Mouse (Mus musculus) erythroid progenitor cell, adult 5-6 weeks (primary cell): ENCODE results near the gene Klf11. TPM values are rescaled to one million over a fixed set of nuclear protein-coding genes. Genes with fewer than 3 reads are reported as not detected.
"Not testable (repeated sequence)": the region's sequence is repeated elsewhere in the genome, so short reads cannot be mapped to it uniquely, and the experiment has no call there.

Source experiments
- ATAC-seq: replicated peaks from 2 replicates; pipeline ENCODE4 v1.8.0; 2016; ENCODE audit warnings: moderate number of reproducible peaks, mild to moderate bottlenecking, moderate TSS enrichment, inconsistent platforms; ENCODE audit not compliant: poor library complexity, low FRiP score, severe bottlenecking
- total RNA-seq, 2 experiments: library from RNA; stranded (forward) in 1 of 2; stranded (reverse) in 1 of 2; fragments of 150-400 nt in 1 of 2; fragments of 186-747, 209-891 nt in 1 of 2; gene quantifications; 2 replicates each; pipeline versions ENCODE4 v1.2.3 to v1.2.4; 2015 to 2017; ENCODE audit warnings: low replicate concordance in 2 of 2

Klf11 gene
- total RNA-seq, 2 experiments from 2014 or later = 30.6 to 46.6 TPM

- ATAC-seq = peak; percentile 57; the same call in 1 of the 2 replicates
These were observed 46.6 kb downstream of the Klf11 start for GRCm38 (mm10) chr12:24697484-24698204.

DNA sequence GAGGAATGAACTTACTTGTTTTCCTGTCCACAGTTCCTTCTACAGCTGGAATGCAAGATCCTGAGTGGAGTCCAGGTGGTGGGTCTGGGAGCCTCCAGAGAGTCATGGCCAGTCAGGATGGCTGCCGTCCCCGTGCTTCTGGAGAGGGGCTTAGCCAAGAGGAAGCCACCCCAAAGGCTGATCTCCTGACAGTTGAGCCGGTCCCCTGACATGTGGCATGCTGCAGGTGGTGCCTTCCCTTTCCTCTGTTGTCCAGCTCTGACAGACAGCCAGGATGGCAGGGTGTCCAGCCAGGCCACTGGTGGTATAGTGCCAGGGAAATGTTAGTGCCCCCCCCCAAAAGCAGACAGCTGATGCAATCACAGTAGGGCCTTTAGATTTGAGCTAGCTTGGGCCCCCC lies 47.4 kb downstream of the Klf11 start:
- ATAC-seq = no peak

GRCm38 (mm10) chr12:24699578-24699977 lies 48.5 kb downstream of the Klf11 start:
- ATAC-seq = no peak

GRCm38 (mm10) chr12:24701621-24702020 lies 50.5 kb downstream of the Klf11 start:
- ATAC-seq = not testable (repeated sequence)

DNA sequence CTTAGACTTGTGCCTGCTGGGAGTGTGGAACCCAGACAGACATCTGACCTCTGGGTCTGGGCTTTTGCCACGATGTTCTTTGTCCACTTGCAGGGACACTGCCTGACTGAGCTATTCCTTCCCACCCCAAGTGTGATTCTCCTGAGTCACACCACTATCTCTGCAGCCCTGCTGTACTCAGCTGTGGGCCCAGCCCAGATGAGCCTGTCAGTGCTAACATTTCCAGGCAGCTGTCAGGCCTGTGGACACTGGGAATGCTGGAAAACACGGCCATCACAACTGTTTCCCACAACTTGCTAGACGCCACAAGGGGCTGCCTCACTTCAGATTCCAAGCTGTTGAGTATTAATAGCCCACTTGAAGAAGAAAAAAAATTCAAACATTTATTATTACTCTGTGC lies 51.9 kb downstream of the Klf11 start:
- ATAC-seq = peak; percentile 63

DNA sequence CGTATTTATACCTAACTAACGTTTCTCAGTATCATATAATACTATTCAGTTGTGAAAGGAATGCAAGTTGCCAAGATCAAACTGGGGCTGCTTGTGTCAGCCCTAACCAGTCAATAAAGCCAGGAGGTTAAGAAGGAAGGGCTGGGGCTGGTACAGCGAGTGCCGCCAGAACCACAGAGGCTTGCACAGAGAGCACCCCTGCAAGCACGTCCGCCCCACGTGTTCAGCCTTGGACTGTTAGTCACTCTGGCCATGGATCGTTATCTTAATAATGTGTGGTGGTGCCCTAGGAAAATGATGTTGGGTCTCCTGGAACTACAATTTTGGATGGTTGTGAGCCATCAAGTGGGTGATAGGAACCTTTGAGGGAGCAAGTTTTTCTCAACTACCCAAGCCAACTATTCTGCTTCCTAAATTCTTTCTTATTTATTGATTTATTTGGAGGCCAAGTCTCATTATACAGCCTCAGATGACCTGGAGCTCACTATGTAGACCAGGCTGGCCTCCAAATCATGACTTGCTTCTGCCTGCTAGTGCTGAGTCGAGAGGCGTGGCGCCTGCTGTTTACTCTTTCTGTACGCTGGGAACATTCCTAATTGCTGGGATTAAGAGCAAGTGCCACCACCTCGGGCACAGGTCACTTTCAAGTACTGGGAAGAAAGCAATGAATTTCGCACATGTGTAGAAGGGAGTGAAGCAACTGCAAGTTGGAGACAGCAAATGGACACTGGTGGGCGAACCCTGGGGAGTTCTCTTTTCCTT lies 54.6 kb downstream of the Klf11 start:
- ATAC-seq = peak; percentile 37

DNA sequence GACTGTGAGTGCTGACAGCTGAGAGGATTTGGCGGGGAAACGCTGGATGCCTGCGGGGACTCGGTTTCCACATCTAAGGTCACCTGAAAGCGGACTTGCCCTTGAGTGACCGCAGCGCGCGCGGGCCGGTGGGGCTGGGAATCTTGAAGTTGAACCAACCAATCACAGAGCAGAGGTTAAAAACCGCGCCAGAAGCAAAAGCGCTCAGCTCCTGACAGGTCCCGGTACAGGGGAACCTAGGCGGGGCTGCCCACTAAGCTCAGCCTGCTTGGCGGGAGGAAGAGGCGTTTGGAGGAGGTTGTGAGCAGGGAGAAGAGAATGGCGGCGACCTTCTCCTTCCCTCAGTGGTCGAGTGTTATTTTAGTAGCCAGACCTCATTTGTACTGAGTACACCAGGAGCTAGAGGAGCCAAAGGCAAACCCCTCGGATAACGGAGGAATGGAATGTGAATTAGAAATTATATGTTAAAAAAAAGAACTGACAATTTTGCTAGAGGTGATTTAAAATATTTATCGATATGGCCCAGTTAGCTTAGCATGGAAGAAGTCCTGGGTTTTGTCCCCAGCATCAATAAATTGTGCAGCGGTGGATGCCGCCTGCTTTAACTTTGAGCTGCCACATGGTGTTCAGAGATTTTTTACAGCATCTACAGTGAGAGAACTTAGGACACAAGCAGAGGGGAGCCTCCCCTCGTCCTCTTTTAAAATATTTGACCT lies 55.8 kb downstream of the Klf11 start:
- peak; percentile 71 for ATAC-seq

DNA sequence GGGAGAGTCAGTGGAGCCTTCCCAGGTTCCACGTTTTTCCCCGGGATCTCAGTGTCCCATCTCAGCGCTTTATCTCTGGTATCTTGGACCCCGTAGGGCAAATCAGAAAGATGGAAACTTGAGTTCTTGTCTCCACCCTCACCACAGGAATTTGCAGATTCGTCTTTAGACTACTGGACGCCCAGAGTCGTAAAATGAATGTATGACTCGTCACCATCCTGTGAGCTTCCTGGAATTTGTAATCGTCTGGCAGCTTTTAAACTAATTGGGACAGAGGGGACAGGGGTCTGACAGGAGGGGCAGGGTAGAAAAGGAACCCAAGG lies 56.4 kb downstream of the Klf11 start:
- no peak for ATAC-seq

DNA sequence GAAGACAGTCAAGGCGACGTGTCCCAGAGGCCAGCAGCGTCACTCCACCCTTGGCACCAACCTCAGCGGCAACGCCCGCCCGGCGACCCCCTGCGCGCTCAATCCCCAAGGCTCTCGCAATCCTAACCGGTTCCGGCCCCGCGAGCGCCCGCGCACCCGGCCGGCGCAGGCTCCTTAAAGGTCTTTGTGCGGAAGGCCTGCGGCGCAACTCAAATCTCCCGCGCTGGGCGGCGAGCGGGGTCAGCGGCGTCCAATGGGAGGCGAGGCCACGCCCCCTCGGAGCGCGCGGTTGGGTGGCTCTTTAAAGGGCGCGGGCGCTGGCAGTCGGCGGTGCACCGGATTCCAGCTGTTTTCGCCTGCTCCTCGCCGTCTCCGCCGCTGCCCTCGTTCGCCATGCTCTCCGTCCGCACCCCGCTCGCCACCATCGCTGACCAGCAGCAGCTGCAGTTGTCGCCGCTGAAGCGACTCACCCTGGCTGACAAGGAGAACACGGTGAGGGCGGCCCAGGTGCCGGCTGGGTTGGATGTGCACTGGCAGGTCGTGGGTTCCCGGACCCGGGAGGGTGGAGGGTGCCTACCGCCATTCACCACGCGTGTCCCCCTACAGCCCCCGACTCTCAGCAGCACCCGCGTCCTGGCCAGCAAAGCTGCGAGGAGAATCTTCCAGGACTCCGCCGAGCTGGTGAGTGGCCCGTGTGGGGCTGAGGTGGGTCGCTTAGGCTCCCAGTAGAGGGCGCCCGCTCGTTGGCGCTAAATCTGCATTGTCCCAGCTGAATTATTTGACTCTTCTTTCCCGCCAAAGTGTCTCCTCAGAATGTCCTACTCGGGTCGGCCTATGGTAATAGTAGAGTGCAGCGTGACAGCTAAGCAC lies 57.1 kb downstream of the Klf11 start, which contains the start of gene Rrm2:
Rrm2 (plus strand) TSS at position 288 of the 870 bp plus-strand sequence.
- peak; percentile 63 for ATAC-seq

- ATAC-seq = no peak
These were observed 57.7 kb downstream of the Klf11 start for GRCm38 (mm10) chr12:24708824-24709218.

- ATAC-seq = no peak
These were observed 58.3 kb downstream of the Klf11 start for GRCm38 (mm10) chr12:24709409-24709808.

DNA sequence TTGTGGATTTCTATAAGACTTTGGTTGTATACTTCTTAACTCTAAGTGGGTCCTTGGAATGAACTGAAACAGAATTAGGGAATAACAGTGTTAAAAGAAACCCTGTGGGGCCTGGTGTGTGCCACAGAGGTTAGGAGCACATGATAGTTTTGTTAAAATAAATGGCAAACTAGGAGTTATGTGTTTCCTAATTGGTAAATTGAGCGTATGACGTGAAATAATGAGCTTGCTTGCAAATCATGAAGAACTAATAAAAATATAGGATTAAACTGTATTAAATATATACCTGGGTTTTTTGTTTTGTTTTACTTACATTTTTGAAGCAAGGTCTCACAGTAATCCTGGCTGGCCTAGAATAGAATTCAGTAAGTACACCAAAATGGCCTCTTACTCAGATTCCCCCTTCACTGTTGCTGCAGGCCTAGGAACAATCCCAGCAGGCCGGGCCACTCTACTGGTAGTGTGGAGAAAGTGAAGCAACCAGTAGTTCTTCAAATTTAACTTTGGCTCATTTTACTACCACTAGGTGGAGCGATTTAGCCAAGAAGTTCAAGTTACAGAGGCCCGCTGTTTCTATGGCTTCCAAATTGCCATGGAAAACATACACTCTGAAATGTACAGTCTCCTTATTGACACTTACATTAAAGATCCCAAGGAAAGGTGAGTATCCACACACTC lies 58.9 kb downstream of the Klf11 start:
- ATAC-seq = peak; percentile 28

GRCm38 (mm10) chr12:24710672-24711071 lies 59.6 kb downstream of the Klf11 start:
- ATAC-seq = no peak

Other genes starting within 250 kb of the Klf11 start
- 4.0 and 15.9 TPM in 2 replicates for gene Taf1b, start 152.9 kb upstream of the Klf11 start, total RNA-seq (2015; ENCODE audit: low replicate concordance)
- 12.7 and 13.8 TPM in 2 replicates for gene Taf1b, start 152.9 kb upstream of the Klf11 start, total RNA-seq (2017; ENCODE audit: low replicate concordance)
- gene Grhl1, start 79.0 kb upstream of the Klf11 start, total RNA-seq (2015; ENCODE audit: low replicate concordance) = not detected in 2 replicates
- gene Grhl1, start 79.0 kb upstream of the Klf11 start, total RNA-seq (2017; ENCODE audit: low replicate concordance) = not detected in 2 replicates
- gene Cys1, start 30.5 kb downstream of the Klf11 start, total RNA-seq (2015; ENCODE audit: low replicate concordance) = not detected in 2 replicates
- gene Cys1, start 30.5 kb downstream of the Klf11 start, total RNA-seq (2017; ENCODE audit: low replicate concordance) = 0.39 TPM in 1 of 2 replicates, not detected in the other
- 647 and 687 TPM in 2 replicates for gene Rrm2, start 57.0 kb downstream of the Klf11 start, total RNA-seq (2015; ENCODE audit: low replicate concordance)
- 662 and 846 TPM in 2 replicates for gene Rrm2, start 57.0 kb downstream of the Klf11 start, total RNA-seq (2017; ENCODE audit: low replicate concordance)
- 68.1 and 117 TPM in 2 replicates for gene Mboat2, start 179.6 kb downstream of the Klf11 start, total RNA-seq (2015; ENCODE audit: low replicate concordance)
- gene Mboat2, start 179.6 kb downstream of the Klf11 start, total RNA-seq (2017; ENCODE audit: low replicate concordance) = 79.5 and 84.0 TPM in 2 replicates